Mouse (Mus musculus) testis, adult 2 months (tissue): ENCODE measurements around the gene Fance.

Experiments
- CTCF ChIP-seq: fragments of 200-500 bp; IDR thresholded peaks from 2 replicates; pipeline ENCODE4 v1.5.1; 2012; ENCODE audit warnings: low read depth, mild to moderate bottlenecking, inconsistent platforms, low read length, moderate library complexity; ENCODE audit not compliant: control insufficient read depth, insufficient read depth, insufficient replicate concordance
- POLR2A ChIP-seq: fragments of 200-500 bp; IDR thresholded peaks from 2 replicates; pipeline ENCODE4 v1.6.1; 2012; ENCODE audit warnings: low read depth, mild to moderate bottlenecking, inconsistent platforms, low read length, moderate library complexity; ENCODE audit not compliant: control insufficient read depth

DNA sequence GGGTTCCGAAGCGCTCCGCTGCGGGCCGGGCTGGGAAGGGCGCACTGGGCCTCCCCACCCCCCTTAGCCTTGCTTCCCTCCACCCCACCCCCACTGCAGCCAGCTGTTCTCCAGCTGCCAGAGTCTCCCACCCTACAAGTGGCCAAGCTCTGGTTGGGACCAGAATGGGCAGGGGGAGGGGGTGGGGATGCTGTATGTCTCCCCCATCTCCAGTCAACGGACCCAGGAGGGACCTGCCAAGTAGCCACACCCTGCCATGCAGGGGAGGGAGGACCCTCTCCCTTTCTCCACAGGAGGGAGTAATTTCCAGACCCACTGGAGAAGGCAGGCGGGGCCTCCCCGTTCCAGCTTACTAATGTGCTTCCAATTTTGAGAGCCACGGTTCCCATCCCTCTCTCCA lies 32.6 kb downstream of the Fance start:
- TF ChIP-seq POLR2A (no peak), CTCF (no peak)
